Mouse (Mus musculus) ES-Bruce4 (cell line): Measurements from ENCODE around the gene Fbxl18. TPM values are rescaled to one million over a fixed set of nuclear protein-coding genes. Genes with fewer than 3 reads are reported as not detected.

ENCODE experiments used
- H3K27ac ChIP-seq: 2 replicates; pipeline ENCODE4 v1.5.1; 2012; ENCODE audit warnings: low read length, inconsistent platforms; ENCODE audit not compliant: insufficient read depth
- H3K27me3 ChIP-seq: 2 replicates; pipeline ENCODE4 v1.6.1; 2012; ENCODE audit warnings: mild to moderate bottlenecking, low read length, inconsistent platforms; ENCODE audit not compliant: control insufficient read depth, poor library complexity, insufficient read depth, severe bottlenecking
- H3K36me3 ChIP-seq: 2 replicates; pipeline ENCODE4 v1.6.1; 2012; ENCODE audit warnings: inconsistent platforms, mild to moderate bottlenecking, low read length, moderate library complexity; ENCODE audit not compliant: control insufficient read depth, poor library complexity, insufficient read depth, severe bottlenecking
- H3K4me1 ChIP-seq: one replicate; pipeline ENCODE4 v1.8.1; 2011; ENCODE audit warnings: low read length; ENCODE audit not compliant: control insufficient read depth, insufficient read depth
- H3K4me3 ChIP-seq: 2 replicates; pipeline ENCODE4 v1.5.1; 2011; ENCODE audit warnings: low read depth, mild to moderate bottlenecking, low read length
- H3K9ac ChIP-seq: 2 replicates; pipeline ENCODE4 v1.6.1; 2012; ENCODE audit warnings: low read depth, mild to moderate bottlenecking, inconsistent platforms; ENCODE audit not compliant: poor library complexity, severe bottlenecking
- H3K9me3 ChIP-seq: replicated peaks from 2 replicates; pipeline ENCODE4 v1.6.1; 2012; ENCODE audit warnings: mild to moderate bottlenecking, low read length, inconsistent platforms; ENCODE audit not compliant: control insufficient read depth, poor library complexity, insufficient read depth, severe bottlenecking
- CTCF ChIP-seq: IDR thresholded peaks from one replicate; pipeline ENCODE4 v1.8.1; 2011; ENCODE audit warnings: low read depth, low read length
- EP300 ChIP-seq: IDR thresholded peaks from 2 replicates; pipeline ENCODE4 v1.6.1; 2011; ENCODE audit warnings: low read depth, low read length; ENCODE audit not compliant: insufficient read depth
- POLR2A ChIP-seq: IDR thresholded peaks from one replicate; pipeline ENCODE4 v1.8.1; 2011; ENCODE audit warnings: low read length; ENCODE audit not compliant: insufficient read depth
- polyA plus RNA-seq: library from polyadenylated mRNA; stranded (reverse); fragments of >200 nt; gene quantifications from 2 replicates; pipeline ENCODE4 v1.2.4, GENCODE M21; 2011; ENCODE audit warnings: low read depth; ENCODE audit not compliant: missing spikeins, insufficient read depth, insufficient read length

Fbxl18 gene
- polyA plus RNA-seq, 1 experiment: 19.3 TPM

- Histone ChIP-seq H3K27me3 (no peaks in the 10 kb centered on the region), H3K4me1 (peaks cover 2% of the 10 kb centered on the region), H3K36me3 (no peaks in the 10 kb centered on the region), H3K4me3 (no peak overlapping the region), H3K9ac (no peak overlapping the region), H3K27ac (no peak overlapping the region), H3K9me3 (no peaks in the 10 kb centered on the region)
- TF ChIP-seq POLR2A: no peak
- TF ChIP-seq EP300: no peak
- TF ChIP-seq CTCF: peak; percentile 87
These were observed 40.3 kb downstream of the Fbxl18 start for GRCm38 (mm10) chr5:142854877-142855276.

- Histone ChIP-seq H3K4me1 (peaks cover 2% of the 10 kb centered on the region), H3K27ac (no peak overlapping the region), H3K36me3 (no peaks in the 10 kb centered on the region), H3K27me3 (no peaks in the 10 kb centered on the region), H3K4me3 (no peak overlapping the region), H3K9ac (no peak overlapping the region), H3K9me3 (no peaks in the 10 kb centered on the region)
- no peak for TF ChIP-seq POLR2A
- no peak for TF ChIP-seq EP300
- no peak for TF ChIP-seq CTCF
These were observed 41.6 kb downstream of the Fbxl18 start for GRCm38 (mm10) chr5:142853585-142853984.

- H3K4me3 ChIP-seq: no peak overlapping the region
- TF ChIP-seq POLR2A: no peak
- peak; percentile 63; the same call in 1 of the 2 replicates for TF ChIP-seq EP300
- H3K9ac ChIP-seq: no peak overlapping the region
- H3K9me3 ChIP-seq: no peaks in the 10 kb centered on the region
- no peaks in the 10 kb centered on the region for H3K36me3 ChIP-seq
- H3K4me1 ChIP-seq: peaks cover 2% of the 10 kb centered on the region
- H3K27me3 ChIP-seq: no peaks in the 10 kb centered on the region
- H3K27ac ChIP-seq: no peak overlapping the region
These were observed 43.6 kb downstream of the Fbxl18 start for GRCm38 (mm10) chr5:142851681-142852049.

- H3K9me3 ChIP-seq: no peaks in the 10 kb centered on the region
- no peak overlapping the region for H3K9ac ChIP-seq
- H3K4me1 ChIP-seq: peaks cover 2% of the 10 kb centered on the region
- TF ChIP-seq CTCF: no peak
- TF ChIP-seq POLR2A: no peak
- TF ChIP-seq EP300: no peak
- no peaks in the 10 kb centered on the region for H3K36me3 ChIP-seq
- no peaks in the 10 kb centered on the region for H3K27me3 ChIP-seq
- H3K4me3 ChIP-seq: no peak overlapping the region
- H3K27ac ChIP-seq: no peak overlapping the region
These were observed 44.1 kb downstream of the Fbxl18 start for GRCm38 (mm10) chr5:142850916-142851680.

GRCm38 (mm10) chr5:142850476-142850875 is 44.7 kb downstream of the Fbxl18 start:
- Histone ChIP-seq H3K9ac (no peak overlapping the region), H3K36me3 (no peaks in the 10 kb centered on the region), H3K4me3 (no peak overlapping the region), H3K9me3 (no peaks in the 10 kb centered on the region), H3K27ac (no peak overlapping the region), H3K27me3 (no peaks in the 10 kb centered on the region), H3K4me1 (peaks cover 2% of the 10 kb centered on the region)
- no peak for TF ChIP-seq EP300
- no peak for TF ChIP-seq POLR2A
- no peak for TF ChIP-seq CTCF

GRCm38 (mm10) chr5:142848911-142849310 is 46.3 kb downstream of the Fbxl18 start:
- H3K36me3 ChIP-seq: no peaks in the 10 kb centered on the region
- H3K4me3 ChIP-seq: no peak overlapping the region
- H3K9me3 ChIP-seq: no peaks in the 10 kb centered on the region
- H3K4me1 ChIP-seq: peaks cover 2% of the 10 kb centered on the region
- TF ChIP-seq POLR2A (no peak), CTCF (no peak), EP300 (no peak)
- no peak overlapping the region for H3K9ac ChIP-seq
- H3K27me3 ChIP-seq: no peaks in the 10 kb centered on the region
- H3K27ac ChIP-seq: no peak overlapping the region
